Mouse (Mus musculus): ENCODE data around the gene Ccndbp1. TPM values are rescaled to one million over a fixed set of nuclear protein-coding genes. Genes with fewer than 3 reads are reported as not detected.
A peak's percentile ranks its signal among the peaks of the same experiment; 100 is the strongest.
"Not testable (repeated sequence)": the region's sequence is repeated elsewhere in the genome, so short reads cannot be mapped to it uniquely, and the experiment has no call there.

The Ccndbp1 gene
- 78.0 and 81.7 TPM in 2 replicates for polyA plus RNA-seq (2015; fragmentation: Nextera tagmentation; extraction: Ambion mirVana)

GRCm38 (mm10) chr2:121007925-121008663 lies at the start of gene Ccndbp1:
TSS of gene Ccndbp1 (plus strand) at chr2:121008403.
- Histone ChIP-seq H3K4me1 (peaks cover 16% of the 10 kb centered on the region), H3K4me2 (peak within 1 kb of the TSS; percentile 88), H3K36me3 (peaks cover 27% of the 10 kb centered on the region), H3K4me3 (replicated peaks) (peak within 1 kb of the TSS; percentile 93), H3K27ac (replicated peaks) (peak within 1 kb of the TSS; percentile 74), H3K27me3 (replicated peaks) (no peaks in the 10 kb centered on the region), H3K9ac (replicated peaks) (peak within 1 kb of the TSS; percentile 75), H3K9me3 (replicated peaks) (no peaks in the 10 kb centered on the region)
- ATAC-seq (ENCODE audit: low FRiP score) = peak; percentile 97
- WGBS = 3% methylated on average over 34 of the region's 34 CpGs

GRCm38 (mm10) chr2:120959363-120959762 lies 48.8 kb upstream of the Ccndbp1 start:
- H3K9me3 ChIP-seq (replicated peaks) = no peaks in the 10 kb centered on the region
- H3K4me1 ChIP-seq = no peaks in the 10 kb centered on the region
- H3K36me3 ChIP-seq = peaks cover 21% of the 10 kb centered on the region
- no peak overlapping the region for H3K27ac ChIP-seq (replicated peaks)
- H3K27me3 ChIP-seq (replicated peaks) = no peaks in the 10 kb centered on the region
- H3K9ac ChIP-seq (replicated peaks) = no peak overlapping the region
- 96% methylated on average over 2 of the region's 2 CpGs for WGBS
- H3K4me3 ChIP-seq (replicated peaks) = no peak overlapping the region
- ATAC-seq (ENCODE audit: low FRiP score) = no peak
- H3K4me2 ChIP-seq = no peak overlapping the region

GRCm38 (mm10) chr2:120959827-120960226 lies 48.4 kb upstream of the Ccndbp1 start:
- ATAC-seq (ENCODE audit: low FRiP score) = no peak
- 95% methylated on average over 5 of the region's 5 CpGs for whole genome bisulfite sequencing

GRCm38 (mm10) chr2:120960261-120960660 lies 47.9 kb upstream of the Ccndbp1 start:
- no peaks in the 10 kb centered on the region for H3K27me3 ChIP-seq (replicated peaks)
- ATAC-seq (ENCODE audit: low FRiP score) = no peak
- H3K4me3 ChIP-seq (replicated peaks) = no peak overlapping the region
- H3K36me3 ChIP-seq = peaks cover 13% of the 10 kb centered on the region; the same call in 1 of the 2 replicates
- no peak overlapping the region for H3K27ac ChIP-seq (replicated peaks)
- H3K4me1 ChIP-seq = no peaks in the 10 kb centered on the region
- H3K9ac ChIP-seq (replicated peaks) = no peak overlapping the region
- WGBS = 98% methylated on average over 1 of the region's 1 CpGs
- no peak overlapping the region for H3K4me2 ChIP-seq
- H3K9me3 ChIP-seq (replicated peaks) = no peaks in the 10 kb centered on the region

More at GRCm38 (mm10) chr2:120959827-120960226, 48.4 kb upstream of the Ccndbp1 start:
- no peak overlapping the region for H3K4me2 ChIP-seq
- no peaks in the 10 kb centered on the region for H3K4me1 ChIP-seq
- no peaks in the 10 kb centered on the region for H3K9me3 ChIP-seq (replicated peaks)
- no peaks in the 10 kb centered on the region for H3K27me3 ChIP-seq (replicated peaks)
- no peak overlapping the region for H3K4me3 ChIP-seq (replicated peaks)
- no peak overlapping the region for H3K9ac ChIP-seq (replicated peaks)
- no peak overlapping the region for H3K27ac ChIP-seq (replicated peaks)
- H3K36me3 ChIP-seq = peaks cover 17% of the 10 kb centered on the region

GRCm38 (mm10) chr2:120963110-120963509 lies 45.1 kb upstream of the Ccndbp1 start:
- H3K4me2 ChIP-seq = no peak overlapping the region
- H3K4me1 ChIP-seq = peaks cover 8% of the 10 kb centered on the region; the same call in 1 of the 2 replicates
- H3K4me3 ChIP-seq (replicated peaks) = no peak overlapping the region
- no peaks in the 10 kb centered on the region for H3K27me3 ChIP-seq (replicated peaks)
- H3K9ac ChIP-seq (replicated peaks) = no peak overlapping the region
- ATAC-seq (ENCODE audit: low FRiP score) = no peak
- peaks cover 10% of the 10 kb centered on the region; the same call in 1 of the 2 replicates for H3K36me3 ChIP-seq
- WGBS = 95% methylated on average over 7 of the region's 7 CpGs
- no peak overlapping the region for H3K27ac ChIP-seq (replicated peaks)
- H3K9me3 ChIP-seq (replicated peaks) = no peaks in the 10 kb centered on the region

GRCm38 (mm10) chr2:120965486-120965885 lies 42.7 kb upstream of the Ccndbp1 start:
- no peaks in the 10 kb centered on the region for H3K9me3 ChIP-seq (replicated peaks)
- H3K27me3 ChIP-seq (replicated peaks) = no peaks in the 10 kb centered on the region
- 0 out of 2 replicates have a peak, but pooled peaks cover 2% of the 10 kb centered on the region for H3K36me3 ChIP-seq
- no peak overlapping the region for H3K4me3 ChIP-seq (replicated peaks)
- ATAC-seq (ENCODE audit: low FRiP score) = no peak
- no peak overlapping the region for H3K4me2 ChIP-seq
- H3K4me1 ChIP-seq = peaks cover 22% of the 10 kb centered on the region
- no peak overlapping the region for H3K9ac ChIP-seq (replicated peaks)
- no peak overlapping the region for H3K27ac ChIP-seq (replicated peaks)
- 94% methylated on average over 3 of the region's 3 CpGs for WGBS

- Histone ChIP-seq H3K4me2 (peak overlapping the region; percentile 79), H3K9me3 (replicated peaks) (no peaks in the 10 kb centered on the region), H3K27ac (replicated peaks) (peak overlapping the region; percentile 90), H3K4me3 (replicated peaks) (peak overlapping the region; percentile 81), H3K36me3 (no peaks in the 10 kb centered on the region), H3K4me1 (peaks cover 29% of the 10 kb centered on the region), H3K9ac (replicated peaks) (peak overlapping the region; percentile 81), H3K27me3 (replicated peaks) (no peaks in the 10 kb centered on the region)
- peak; percentile 75 for ATAC-seq (ENCODE audit: low FRiP score)
- under 1% methylated on average over 23 of the region's 23 CpGs for WGBS
Observed at GRCm38 (mm10) chr2:120970045-120970539, 38.1 kb upstream of the Ccndbp1 start.

GRCm38 (mm10) chr2:120970559-120971080 lies 37.6 kb upstream of the Ccndbp1 start, which contains the start of gene Ubr1:
TSS of gene Ubr1 (minus strand) at chr2:120970715.
- Histone ChIP-seq H3K36me3 (no peaks in the 10 kb centered on the region), H3K4me2 (peak within 1 kb of the TSS; percentile 79), H3K4me3 (replicated peaks) (peak within 1 kb of the TSS; percentile 81), H3K9me3 (replicated peaks) (no peaks in the 10 kb centered on the region), H3K27ac (replicated peaks) (peak within 1 kb of the TSS; percentile 90), H3K4me1 (peaks cover 29% of the 10 kb centered on the region), H3K9ac (replicated peaks) (peak within 1 kb of the TSS; percentile 81), H3K27me3 (replicated peaks) (no peaks in the 10 kb centered on the region)
- peak; percentile 88 for ATAC-seq (ENCODE audit: low FRiP score)
- WGBS = under 1% methylated on average over 39 of the region's 39 CpGs

- no peak overlapping the region for H3K4me2 ChIP-seq
- no peaks in the 10 kb centered on the region for H3K36me3 ChIP-seq
- no peak overlapping the region for H3K9ac ChIP-seq (replicated peaks)
- no peak overlapping the region for H3K27ac ChIP-seq (replicated peaks)
- no peak for ATAC-seq (ENCODE audit: low FRiP score)
- H3K9me3 ChIP-seq (replicated peaks) = no peaks in the 10 kb centered on the region
- 92% methylated on average over 4 of the region's 4 CpGs for WGBS
- H3K4me3 ChIP-seq (replicated peaks) = no peak overlapping the region
- no peaks in the 10 kb centered on the region for H3K27me3 ChIP-seq (replicated peaks)
- peaks cover 27% of the 10 kb centered on the region for H3K4me1 ChIP-seq
Observed at GRCm38 (mm10) chr2:120971766-120972165, 36.4 kb upstream of the Ccndbp1 start.

- H3K4me2 ChIP-seq; ATAC-seq (ENCODE audit: low FRiP score); H3K27me3 ChIP-seq (replicated peaks); H3K4me3 ChIP-seq (replicated peaks); H3K36me3 ChIP-seq; H3K27ac ChIP-seq (replicated peaks); H3K9me3 ChIP-seq (replicated peaks); H3K9ac ChIP-seq (replicated peaks): not testable (repeated sequence)
- 97% methylated on average over 8 of the region's 8 CpGs for WGBS
- H3K4me1 ChIP-seq = peaks cover 25% of the 10 kb centered on the region
Observed at GRCm38 (mm10) chr2:120972257-120972656, 35.9 kb upstream of the Ccndbp1 start.

GRCm38 (mm10) chr2:120972964-120973363 lies 35.2 kb upstream of the Ccndbp1 start:
- Histone ChIP-seq H3K27ac (replicated peaks) (no peak overlapping the region), H3K9ac (replicated peaks) (no peak overlapping the region), H3K36me3 (no peaks in the 10 kb centered on the region), H3K4me2 (no peak overlapping the region), H3K27me3 (replicated peaks) (no peaks in the 10 kb centered on the region), H3K4me3 (replicated peaks) (no peak overlapping the region), H3K9me3 (replicated peaks) (no peaks in the 10 kb centered on the region), H3K4me1 (peaks cover 30% of the 10 kb centered on the region)
- no peak for ATAC-seq (ENCODE audit: low FRiP score)
- WGBS = 20% methylated on average over 5 of the region's 5 CpGs

GRCm38 (mm10) chr2:120976308-120976707 lies 31.9 kb upstream of the Ccndbp1 start:
- Histone ChIP-seq H3K27me3 (replicated peaks) (no peaks in the 10 kb centered on the region), H3K9ac (replicated peaks) (no peak overlapping the region), H3K9me3 (replicated peaks) (no peaks in the 10 kb centered on the region), H3K27ac (replicated peaks) (no peak overlapping the region), H3K4me1 (peaks cover 16% of the 10 kb centered on the region), H3K4me3 (replicated peaks) (no peak overlapping the region), H3K4me2 (peak overlapping the region; percentile 76), H3K36me3 (peaks cover 6% of the 10 kb centered on the region; the same call in 1 of the 2 replicates)
- no peak for ATAC-seq (ENCODE audit: low FRiP score)
- WGBS = 53% methylated on average over 4 of the region's 4 CpGs
